Mouse (Mus musculus) T-helper 1 cell (primary cell): Measurements from ENCODE around the gene Astl.

ENCODE experiments used
- in situ Hi-C: fragments of 300-600 bp; cut with MboI, MseI; formaldehyde crosslinking; loops from one replicate; pipeline ENCODE4 v1.15.1; 2025; ENCODE audit warnings: high pct_unique_total_duplicates

Astl gene

DNA sequence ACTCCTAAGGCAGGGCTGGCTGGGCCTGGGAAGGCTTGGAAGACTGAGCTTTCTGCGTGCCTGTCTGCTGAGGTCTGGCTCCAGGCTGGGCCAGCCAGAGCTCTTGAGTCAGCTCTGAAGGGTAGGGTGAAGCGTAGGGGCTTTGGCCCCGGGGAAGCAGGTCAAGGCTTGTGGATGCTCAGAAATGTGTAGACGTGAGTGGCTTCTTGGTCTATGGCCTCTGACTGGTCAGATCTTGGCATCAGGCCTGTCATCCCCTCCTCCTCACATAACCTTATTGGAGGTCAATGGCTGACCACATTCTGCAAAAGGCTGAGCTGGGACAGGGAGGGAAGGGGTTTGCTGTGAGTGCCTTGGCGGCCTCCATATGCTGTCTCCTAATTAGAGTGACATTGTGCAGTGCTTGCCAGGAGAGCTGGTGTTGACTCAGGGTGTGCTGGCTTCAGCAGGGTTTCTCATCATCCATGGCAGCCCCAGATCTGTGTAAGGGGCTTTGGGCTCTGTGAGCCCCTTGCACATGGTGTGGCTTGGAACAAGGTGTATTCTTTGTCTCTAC lies 56.2 kb downstream of the Astl start:
- in situ Hi-C loops: loop anchor here (25.0 kb wide), 1 partner anchor 1343 kb away; no protein-coding TSS in a partner anchor

DNA sequence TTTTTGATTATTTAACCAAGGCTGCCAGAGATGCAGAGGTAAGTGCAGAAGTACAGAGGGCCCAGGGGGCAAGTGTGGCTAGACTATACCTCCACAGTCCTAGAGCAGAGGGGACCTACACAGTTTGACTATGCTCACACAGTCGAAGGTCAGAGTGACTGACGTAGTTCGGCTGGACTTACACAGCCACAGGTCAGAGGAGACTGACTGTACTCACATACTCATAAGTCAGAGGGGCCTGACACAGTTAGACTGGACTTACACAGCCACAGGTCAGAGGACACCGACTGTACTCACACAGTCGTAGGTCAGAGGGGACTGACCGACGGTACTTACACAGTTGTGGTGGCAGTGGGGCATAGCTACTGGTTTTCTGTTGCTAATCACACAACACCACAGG lies 60.3 kb downstream of the Astl start:
- in situ Hi-C loops: loop anchor here (25.0 kb wide), 1 partner anchor 1339 kb away; no protein-coding TSS in a partner anchor
